Mouse (Mus musculus): ENCODE measurements around the gene Kif17. TPM values are rescaled to one million over a fixed set of nuclear protein-coding genes. Genes with fewer than 3 reads are reported as not detected.

Gene Kif17
- not detected for total RNA-seq (2021)
- long read RNA-seq, experiment 1, result 0 reads
- long read RNA-seq, experiment 2, result 0 reads

- DNase-seq (ENCODE audit: low spot score), result peak; percentile 41
Measured at GRCm38 (mm10) chr4:138250088-138250960, at the start of gene Kif17, which contains the start of gene Sh2d5. Kif17 (plus strand) TSS chr4:138250435. Sh2d5 (plus strand) TSS chr4:138250403.

- no peak for DNase-seq (ENCODE audit: low spot score)
Measured at GRCm38 (mm10) chr4:138200769-138201168, 49.5 kb upstream of the Kif17 start.

- no peak for DNase-seq (ENCODE audit: low spot score)
Measured at GRCm38 (mm10) chr4:138201696-138202095, 48.5 kb upstream of the Kif17 start.

GRCm38 (mm10) chr4:138210116-138210515 lies 40.1 kb upstream of the Kif17 start:
- no peak for DNase-seq (ENCODE audit: low spot score)

- DNase-seq (ENCODE audit: low spot score), result no peak
Measured at GRCm38 (mm10) chr4:138213861-138214260, 36.4 kb upstream of the Kif17 start.

- DNase-seq (ENCODE audit: low spot score), result no peak
Measured at GRCm38 (mm10) chr4:138215671-138216199, 34.5 kb upstream of the Kif17 start.

GRCm38 (mm10) chr4:138216200-138216890 lies 33.9 kb upstream of the Kif17 start, which contains the start of gene Hp1bp3:
Hp1bp3 (plus strand) TSS chr4:138216296.
- DNase-seq (ENCODE audit: low spot score), result peak; percentile 64

- DNase-seq (ENCODE audit: low spot score), result peak; percentile 97
Measured at GRCm38 (mm10) chr4:138216891-138217392, 33.3 kb upstream of the Kif17 start.

GRCm38 (mm10) chr4:138217441-138217840 lies 32.8 kb upstream of the Kif17 start:
- no peak for DNase-seq (ENCODE audit: low spot score)

- no peak for DNase-seq (ENCODE audit: low spot score)
Measured at GRCm38 (mm10) chr4:138217951-138218685, 32.1 kb upstream of the Kif17 start.

- DNase-seq (ENCODE audit: low spot score), result no peak
Measured at GRCm38 (mm10) chr4:138219331-138219730, 30.9 kb upstream of the Kif17 start.

- DNase-seq (ENCODE audit: low spot score), result no peak
Measured at GRCm38 (mm10) chr4:138220761-138221160, 29.5 kb upstream of the Kif17 start.

GRCm38 (mm10) chr4:138221406-138221805 lies 28.8 kb upstream of the Kif17 start:
- DNase-seq (ENCODE audit: low spot score), result no peak

GRCm38 (mm10) chr4:138222396-138222795 lies 27.8 kb upstream of the Kif17 start:
- DNase-seq (ENCODE audit: low spot score), result no peak

GRCm38 (mm10) chr4:138223623-138224022 lies 26.6 kb upstream of the Kif17 start:
- DNase-seq (ENCODE audit: low spot score), result no peak

- DNase-seq (ENCODE audit: low spot score), result no peak
Measured at GRCm38 (mm10) chr4:138246756-138247665, 3.2 kb upstream of the Kif17 start.

- DNase-seq (ENCODE audit: low spot score), result no peak
Measured at GRCm38 (mm10) chr4:138251819-138252218, 1.6 kb downstream of the Kif17 start.

GRCm38 (mm10) chr4:138252231-138252630 lies 2.0 kb downstream of the Kif17 start:
- DNase-seq (ENCODE audit: low spot score), result no peak

GRCm38 (mm10) chr4:138257116-138257687 lies 7.0 kb downstream of the Kif17 start:
- DNase-seq (ENCODE audit: low spot score), result no peak

- no peak for DNase-seq (ENCODE audit: low spot score)
Measured at GRCm38 (mm10) chr4:138258663-138259062, 8.4 kb downstream of the Kif17 start.
